Mouse (Mus musculus) monocyte, adult 2 months (primary cell): ENCODE results near the gene Gm16429.
"Not testable (repeated sequence)": the region's sequence is repeated elsewhere in the genome, so short reads cannot be mapped to it uniquely, and the experiment has no call there.

Experiments used
- DNase-seq, 2 experiments: peaks; one replicate each; pipeline ENCODE4 v3.0.0; 2022; ENCODE audit warnings: low spot score in 2 of 2, low read depth in 1 of 2

Gene Gm16429

GRCm38 (mm10) chr5:93928952-93929351 lies at the start of gene Gm16429:
Gene Gm16429 (minus strand): TSS chr5:93929052.
- DNase-seq, result not testable (repeated sequence)
